In genomic region chr16:77014321-77015211, GRCm38 (mm10) we compare ENCODE assay signal across 8 mouse cellular contexts. TPM values are rescaled to one million over a fixed set of nuclear protein-coding genes. Genes with fewer than 3 reads are reported as not detected.
DNase-seq lines count a peak whose midpoint lies in the region; ATAC-seq and TF ChIP-seq lines count a peak whose summit lies in the region.

No protein-coding gene starts in this region.

- ATAC-seq in heart, embryonic 13.5 days (ENCODE audit: extremely low read depth, insufficient number of reproducible peaks, low FRiP score, low TSS enrichment): no peak
- no peak for ATAC-seq in forebrain, embryonic 14.5 days
- no peak for ATAC-seq in liver, embryonic 14.5 days (ENCODE audit: insufficient read depth)

- in situ Hi-C loops in ES-E14 (cut with MboI; ENCODE audit: low sequenced_read_pairs in 2 of 2, unreplicated experiment in 2 of 2): no loop called here

- intact Hi-C loops in heart, postnatal 36 days (cut with DNase I): loop anchor here (5.0 to 10.0 kb wide), 6 partner anchors 48 to 1360 kb away; partner anchors contain the start of genes Btg3 and Nrip1

- TF ChIP-seq EP300 in liver, embryonic 14.5 days (IDR thresholded peaks at IDR 0.05; ENCODE audit: low read depth): no peak

- H3K36me3 ChIP-seq in heart, embryonic 13.5 days: no peaks in the 10 kb centered on the region
- no peaks in the 10 kb centered on the region for H3K36me3 ChIP-seq in ES-E14 (ENCODE audit: control insufficient read depth, insufficient read depth, low read length, poor library complexity, severe bottlenecking)
- no peaks in the 10 kb centered on the region for H3K36me3 ChIP-seq in forebrain, embryonic 14.5 days (ENCODE audit: control insufficient read depth, insufficient read depth, low read length)
- H3K36me3 ChIP-seq in liver, embryonic 14.5 days (replicated peaks; ENCODE audit: control insufficient read depth, insufficient read depth, low read depth): peaks cover 12% of the 10 kb centered on the region

- peak overlapping the region; percentile 95 for H3K27ac ChIP-seq in heart, embryonic 13.5 days (replicated peaks)
- H3K27ac ChIP-seq in ES-E14 (ENCODE audit: insufficient read depth, low read depth, low read length, poor library complexity, severe bottlenecking): no peak overlapping the region
- H3K27ac ChIP-seq in forebrain, embryonic 14.5 days (ENCODE audit: low read depth, low read length): 0 out of 2 replicates have a peak overlapping the region, but pooled peaks have one; percentile 63
- peak overlapping the region; percentile 66 for H3K27ac ChIP-seq in liver, embryonic 14.5 days

- peak overlapping the region; percentile 96 for H3K9ac ChIP-seq in heart, embryonic 13.5 days
- peak overlapping the region; percentile 76; the same call in 1 of the 2 replicates for H3K9ac ChIP-seq in ES-E14 (ENCODE audit: insufficient read depth, low read depth, low read length, poor library complexity, severe bottlenecking)
- H3K9ac ChIP-seq in forebrain, embryonic 14.5 days (ENCODE audit: low read length): peak overlapping the region; percentile 80
- H3K9ac ChIP-seq in liver, embryonic 14.5 days (replicated peaks): peak overlapping the region; percentile 86

- 2% methylated on average over 17 of the region's 17 CpGs for WGBS in heart, embryonic 13.5 days
- 2% methylated on average over 17 of the region's 17 CpGs for WGBS in forebrain, embryonic 14.5 days
- under 1% methylated on average over 17 of the region's 17 CpGs for WGBS in liver, embryonic 14.5 days (ENCODE audit: insufficient replicate concordance)

- H3K4me1 ChIP-seq in heart, embryonic 13.5 days: peaks cover 34% of the 10 kb centered on the region
- peaks cover 0 to 4% of the 10 kb centered on the region in 2 experiments; a peak in 1 of 4 replicates for H3K4me1 ChIP-seq in ES-E14 (ENCODE audit: control insufficient read depth in 2 of 2, insufficient read depth in 2 of 2, low read length in 2 of 2, poor library complexity in 1 of 2)
- peaks cover 9% of the 10 kb centered on the region for H3K4me1 ChIP-seq in forebrain, embryonic 14.5 days (ENCODE audit: control insufficient read depth, insufficient read depth, low read length)
- H3K4me1 ChIP-seq in liver, embryonic 14.5 days (replicated peaks; ENCODE audit: control insufficient read depth in 2 of 2, insufficient read depth in 2 of 2, low read length in 1 of 2): peaks cover 22 to 26% of the 10 kb centered on the region in 2 experiments

- peak overlapping the region; percentile 80 for H3K4me2 ChIP-seq in heart, embryonic 13.5 days
- H3K4me2 ChIP-seq in forebrain, embryonic 14.5 days (ENCODE audit: low read length): peak overlapping the region; percentile 57
- H3K4me2 ChIP-seq in liver, embryonic 14.5 days (ENCODE audit: low read depth): peak overlapping the region; percentile 88

- TF ChIP-seq CTCF in liver, embryonic 14.5 days (IDR thresholded peaks at IDR 0.05; ENCODE audit: low read depth): no peak

- no peak for DNase-seq in heart, postnatal 36 days
- no peak for DNase-seq in ES-E14 (ENCODE audit: low read depth, low spot score)
- DNase-seq in forebrain, embryonic 14.5 days (ENCODE audit: low spot score): no peak
- DNase-seq in liver, embryonic 14.5 days (ENCODE audit: low read depth in 3 of 3, low spot score in 3 of 3): no peak
- no peak for DNase-seq in urinary bladder, postnatal 25 days (ENCODE audit: low spot score)
- DNase-seq in cerebellum, adult 9-11 months: no peak
- no peak for DNase-seq in gastrocnemius, postnatal 25 days

- H3K27me3 ChIP-seq in heart, embryonic 13.5 days (replicated peaks): no peaks in the 10 kb centered on the region
- no peaks in the 10 kb centered on the region for H3K27me3 ChIP-seq in forebrain, embryonic 14.5 days (replicated peaks; ENCODE audit: control insufficient read depth, insufficient read depth, low read length)
- H3K27me3 ChIP-seq in liver, embryonic 14.5 days (ENCODE audit: control insufficient read depth, insufficient read depth, low read length): no peaks in the 10 kb centered on the region

- H3K9me3 ChIP-seq in heart, embryonic 13.5 days: no peaks in the 10 kb centered on the region
- H3K9me3 ChIP-seq in ES-E14 (ENCODE audit: control insufficient read depth, insufficient read depth, low read depth, low read length): no peaks in the 10 kb centered on the region
- H3K9me3 ChIP-seq in forebrain, embryonic 14.5 days (replicated peaks; ENCODE audit: control insufficient read depth, low read length): no peaks in the 10 kb centered on the region
- H3K9me3 ChIP-seq in liver, embryonic 14.5 days (ENCODE audit: control insufficient read depth, low read length): no peaks in the 10 kb centered on the region

- peak overlapping the region; percentile 90 for H3K4me3 ChIP-seq in heart, embryonic 13.5 days
- peak overlapping the region; percentile 78 to 88 for H3K4me3 ChIP-seq in ES-E14 (ENCODE audit: insufficient read depth in 1 of 2, low read depth in 1 of 2, low read length in 2 of 2, poor library complexity in 1 of 2, severe bottlenecking in 1 of 2)
- peak overlapping the region; percentile 82 for H3K4me3 ChIP-seq in forebrain, embryonic 14.5 days (ENCODE audit: low read depth, low read length)
- H3K4me3 ChIP-seq in liver, embryonic 14.5 days (ENCODE audit: insufficient read depth in 1 of 2, low read depth in 2 of 2, low read length in 2 of 2): peak overlapping the region; percentile 93 to 96

TF ChIP-seq in ES-E14, 5 proteins besides CTCF, POLR2A, EP300 and RAD21:
- no peak for TF ChIP-seq ZNF384 (IDR thresholded peaks at IDR 0.05; ENCODE audit: low read depth, low read length)
- no peak for TF ChIP-seq ZC3H11A (IDR thresholded peaks at IDR 0.05; ENCODE audit: borderline replicate concordance, low read depth, low read length)

RNA-seq across cellular contexts. Expression of gene Usp25, which starts 1.1 kb away (rescaled TPM):
- 17.6 and 19.4 TPM in 2 replicates for polyA plus RNA-seq in heart, embryonic 13.5 days (2015; fragmentation: Nextera tagmentation; extraction: Ambion mirVana)
- total RNA-seq in heart, postnatal 36 days (2021): 10 to 100 TPM; 68.3 to 81.6 TPM
- total RNA-seq in ES-E14 (2012; rRNA removed): 7.2 and 8.6 TPM in 2 replicates
- polyA plus RNA-seq in forebrain, embryonic 14.5 days (2014; fragmentation: Nextera tagmentation; extraction: Ambion mirVana): 10.9 and 12.4 TPM in 2 replicates
- 18.2 and 30.4 TPM in 2 replicates for polyA plus RNA-seq in liver, embryonic 14.5 days (2012; rRNA removed)
- polyA plus RNA-seq in liver, embryonic 14.5 days (2014; fragmentation: Nextera tagmentation; extraction: Ambion mirVana): 45.5 and 51.8 TPM in 2 replicates
- total RNA-seq in gastrocnemius, postnatal 25 days (2021): 10 to 100 TPM; 75.0 to 88.3 TPM
